Mouse (Mus musculus): ENCODE data around the gene Fosb. TPM values are rescaled to one million over a fixed set of nuclear protein-coding genes. Genes with fewer than 3 reads are reported as not detected.

Fosb gene
- polyA plus RNA-seq, 1 experiment from 2014 or later, result 0.20 TPM

DNA sequence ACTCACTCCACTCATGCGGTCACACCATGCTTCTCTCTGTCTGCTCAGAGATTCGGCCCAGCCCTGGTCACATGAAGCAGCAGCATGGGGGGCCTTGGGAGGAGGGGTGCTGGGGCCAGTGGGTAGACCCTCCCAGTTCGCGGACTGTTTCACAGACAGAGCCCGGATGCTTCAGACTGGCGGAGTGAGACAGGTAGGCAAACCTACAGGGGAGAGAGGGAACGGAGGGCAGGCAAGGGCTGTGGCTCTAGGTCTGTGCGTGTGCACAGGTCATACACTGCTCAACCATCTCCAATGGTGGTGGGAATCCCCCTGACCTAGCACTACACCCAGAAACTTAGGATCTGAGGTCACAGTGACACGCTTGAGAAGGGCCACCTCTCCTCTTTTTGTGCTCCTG lies 9.6 kb upstream of the Fosb start:
- Histone ChIP-seq H3K4me3 (replicated peaks) (peak overlapping the region; percentile 42), H3K27me3 (peaks cover 65% of the 10 kb centered on the region), H3K4me2 (peak overlapping the region; percentile 72), H3K27ac (no peak overlapping the region), H3K4me1 (replicated peaks) (peaks cover 10% of the 10 kb centered on the region), H3K9ac (replicated peaks) (peak overlapping the region; percentile 57), H3K36me3 (no peaks in the 10 kb centered on the region), H3K9me3 (no peaks in the 10 kb centered on the region)
- 22% methylated on average over 9 of the region's 9 CpGs for WGBS
- peak; percentile 69 for ATAC-seq (ENCODE audit: insufficient number of reproducible peaks, insufficient read depth, low FRiP score, low TSS enrichment, low read depth)

GRCm38 (mm10) chr7:19318676-19319075 lies 8.8 kb upstream of the Fosb start:
- peaks cover 72% of the 10 kb centered on the region for H3K27me3 ChIP-seq

DNA sequence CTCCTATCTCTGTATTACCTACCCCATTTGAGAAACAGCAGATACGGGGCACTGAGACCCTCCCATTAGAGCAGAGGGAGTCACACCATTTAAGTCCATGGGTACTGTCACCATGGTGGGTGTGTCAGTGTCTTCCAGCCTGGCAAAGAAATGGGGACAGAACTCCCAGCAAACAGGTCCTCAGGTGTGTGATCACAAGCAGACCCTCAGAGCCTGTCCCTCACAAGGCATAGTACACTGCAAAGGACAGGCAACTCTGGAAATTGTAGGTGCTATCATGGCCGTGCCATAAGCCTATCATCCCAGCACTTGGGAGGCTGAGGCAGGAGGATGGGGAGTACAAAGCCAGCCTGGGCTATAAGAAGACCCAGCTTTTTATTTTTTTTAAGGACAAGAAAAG lies 8.3 kb upstream of the Fosb start:
- ATAC-seq (ENCODE audit: insufficient number of reproducible peaks, insufficient read depth, low FRiP score, low TSS enrichment, low read depth), result no peak
- WGBS, result 58% methylated on average over 2 of the region's 2 CpGs
- Histone ChIP-seq H3K4me1 (replicated peaks) (peaks cover 10% of the 10 kb centered on the region), H3K36me3 (no peaks in the 10 kb centered on the region), H3K4me3 (replicated peaks) (no peak overlapping the region), H3K27me3 (peaks cover 76% of the 10 kb centered on the region), H3K9ac (replicated peaks) (no peak overlapping the region), H3K27ac (no peak overlapping the region), H3K9me3 (no peaks in the 10 kb centered on the region), H3K4me2 (no peak overlapping the region)

More at GRCm38 (mm10) chr7:19318676-19319075, 8.8 kb upstream of the Fosb start:
- Histone ChIP-seq H3K9ac (replicated peaks) (no peak overlapping the region), H3K4me1 (replicated peaks) (peaks cover 10% of the 10 kb centered on the region), H3K4me2 (no peak overlapping the region), H3K27ac (no peak overlapping the region), H3K36me3 (no peaks in the 10 kb centered on the region), H3K4me3 (replicated peaks) (no peak overlapping the region), H3K9me3 (no peaks in the 10 kb centered on the region)
- 81% methylated on average over 7 of the region's 7 CpGs for WGBS
- no peak for ATAC-seq (ENCODE audit: insufficient number of reproducible peaks, insufficient read depth, low FRiP score, low TSS enrichment, low read depth)

- Histone ChIP-seq H3K36me3 (no peaks in the 10 kb centered on the region), H3K4me2 (no peak overlapping the region), H3K9ac (replicated peaks) (no peak overlapping the region), H3K4me1 (replicated peaks) (peaks cover 10% of the 10 kb centered on the region), H3K27me3 (peaks cover 74% of the 10 kb centered on the region), H3K4me3 (replicated peaks) (no peak overlapping the region), H3K27ac (no peak overlapping the region), H3K9me3 (no peaks in the 10 kb centered on the region)
- ATAC-seq (ENCODE audit: insufficient number of reproducible peaks, insufficient read depth, low FRiP score, low TSS enrichment, low read depth), result no peak
- 69% methylated on average over 14 of the region's 14 CpGs for WGBS
These were observed 6.8 kb upstream of the Fosb start for GRCm38 (mm10) chr7:19316451-19317161.

GRCm38 (mm10) chr7:19314033-19314432 lies 4.2 kb upstream of the Fosb start:
- peaks cover 69% of the 10 kb centered on the region for H3K27me3 ChIP-seq
- no peak overlapping the region; the same call in 1 of the 2 replicates for H3K9ac ChIP-seq (replicated peaks)

DNA sequence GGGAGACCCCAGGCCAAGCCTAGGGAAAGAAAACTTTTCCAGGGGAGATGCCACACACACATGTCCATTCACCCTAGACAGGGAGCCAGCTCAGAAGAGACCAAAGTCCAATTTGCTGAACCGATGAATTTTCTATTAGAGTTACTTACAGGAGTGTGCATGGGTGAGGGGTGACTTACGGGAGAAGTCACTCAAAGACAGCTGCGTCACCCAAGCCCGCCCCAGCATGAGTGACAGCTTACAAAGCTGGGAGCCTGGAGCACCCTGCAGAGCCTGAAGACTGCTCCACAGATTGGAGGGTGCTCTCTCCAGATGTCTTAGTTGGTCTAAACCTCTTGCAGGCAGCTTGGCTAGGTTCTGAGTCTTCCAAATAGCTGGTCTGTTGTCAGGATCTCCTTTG lies 2.1 kb upstream of the Fosb start:
- Histone ChIP-seq H3K9ac (replicated peaks) (no peak overlapping the region), H3K9me3 (no peaks in the 10 kb centered on the region), H3K4me1 (replicated peaks) (peaks cover 22% of the 10 kb centered on the region), H3K27me3 (peaks cover 61% of the 10 kb centered on the region), H3K36me3 (no peaks in the 10 kb centered on the region), H3K4me3 (replicated peaks) (no peak overlapping the region), H3K27ac (no peak overlapping the region), H3K4me2 (no peak overlapping the region)
- 43% methylated on average over 4 of the region's 4 CpGs for WGBS
- ATAC-seq (ENCODE audit: insufficient number of reproducible peaks, insufficient read depth, low FRiP score, low TSS enrichment, low read depth), result no peak

More at GRCm38 (mm10) chr7:19314033-19314432, 4.2 kb upstream of the Fosb start:
- 49% methylated on average over 5 of the region's 5 CpGs for WGBS
- no peak overlapping the region for H3K27ac ChIP-seq
- H3K4me1 ChIP-seq (replicated peaks), result peaks cover 11% of the 10 kb centered on the region
- no peak for ATAC-seq (ENCODE audit: insufficient number of reproducible peaks, insufficient read depth, low FRiP score, low TSS enrichment, low read depth)
- H3K4me3 ChIP-seq (replicated peaks), result no peak overlapping the region
- H3K9me3 ChIP-seq, result no peaks in the 10 kb centered on the region
- no peaks in the 10 kb centered on the region for H3K36me3 ChIP-seq
- H3K4me2 ChIP-seq, result no peak overlapping the region

GRCm38 (mm10) chr7:19309278-19309883 lies 470 bp downstream of the Fosb start:
- Histone ChIP-seq H3K4me2 (peak overlapping the region; percentile 98), H3K27ac (no peak overlapping the region), H3K9me3 (no peaks in the 10 kb centered on the region), H3K36me3 (no peaks in the 10 kb centered on the region), H3K4me1 (replicated peaks) (peaks cover 29% of the 10 kb centered on the region), H3K27me3 (peaks cover 64% of the 10 kb centered on the region), H3K9ac (replicated peaks) (peak overlapping the region; percentile 57), H3K4me3 (replicated peaks) (peak overlapping the region; percentile 66)
- WGBS, result 2% methylated on average over 48 of the region's 48 CpGs
- ATAC-seq (ENCODE audit: insufficient number of reproducible peaks, insufficient read depth, low FRiP score, low TSS enrichment, low read depth), result no peak

DNA sequence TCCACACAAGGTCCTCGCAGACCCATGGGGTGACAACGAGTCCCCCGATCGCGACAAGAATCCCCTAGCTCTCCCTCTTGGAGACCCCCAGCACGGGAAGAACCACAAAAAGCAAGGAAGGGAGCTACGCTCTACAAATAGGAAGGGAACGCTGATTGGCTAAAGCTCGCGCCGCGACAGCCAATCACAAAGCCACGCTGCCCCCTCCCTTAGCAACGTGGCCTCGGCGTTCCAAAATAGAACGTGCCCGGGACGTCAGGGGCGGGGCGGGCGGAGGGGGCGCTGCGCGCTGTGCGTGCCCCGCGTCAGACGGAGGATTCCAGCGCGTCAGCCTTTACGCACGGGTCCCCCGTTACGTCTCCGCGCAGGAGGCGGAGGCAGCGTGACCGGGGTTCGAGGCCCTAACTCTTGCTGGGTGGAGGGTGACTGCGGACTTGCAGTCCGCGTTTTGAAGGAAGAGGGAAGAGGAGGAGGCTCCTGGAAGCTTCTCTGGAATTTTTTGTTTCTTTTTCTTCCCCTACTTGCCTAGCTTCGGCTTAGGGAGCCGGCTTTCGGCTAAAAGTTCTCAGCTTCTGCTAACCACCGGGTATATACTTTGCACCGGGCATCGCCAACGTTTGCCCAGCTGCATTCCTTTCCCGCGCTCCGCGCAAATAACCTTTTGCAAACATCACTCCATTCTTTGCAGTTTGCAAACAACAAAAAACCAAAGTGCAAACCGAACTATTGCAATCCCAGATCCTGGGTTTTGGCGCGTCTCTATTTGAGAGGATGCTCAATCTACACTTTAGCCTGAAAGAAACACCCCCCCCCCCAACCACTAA lies 1.2 kb downstream of the Fosb start:
- ATAC-seq (ENCODE audit: insufficient number of reproducible peaks, insufficient read depth, low FRiP score, low TSS enrichment, low read depth), result peak; percentile 73
- H3K27ac ChIP-seq, result peak overlapping the region; percentile 56; the same call in 1 of the 2 replicates

DNA sequence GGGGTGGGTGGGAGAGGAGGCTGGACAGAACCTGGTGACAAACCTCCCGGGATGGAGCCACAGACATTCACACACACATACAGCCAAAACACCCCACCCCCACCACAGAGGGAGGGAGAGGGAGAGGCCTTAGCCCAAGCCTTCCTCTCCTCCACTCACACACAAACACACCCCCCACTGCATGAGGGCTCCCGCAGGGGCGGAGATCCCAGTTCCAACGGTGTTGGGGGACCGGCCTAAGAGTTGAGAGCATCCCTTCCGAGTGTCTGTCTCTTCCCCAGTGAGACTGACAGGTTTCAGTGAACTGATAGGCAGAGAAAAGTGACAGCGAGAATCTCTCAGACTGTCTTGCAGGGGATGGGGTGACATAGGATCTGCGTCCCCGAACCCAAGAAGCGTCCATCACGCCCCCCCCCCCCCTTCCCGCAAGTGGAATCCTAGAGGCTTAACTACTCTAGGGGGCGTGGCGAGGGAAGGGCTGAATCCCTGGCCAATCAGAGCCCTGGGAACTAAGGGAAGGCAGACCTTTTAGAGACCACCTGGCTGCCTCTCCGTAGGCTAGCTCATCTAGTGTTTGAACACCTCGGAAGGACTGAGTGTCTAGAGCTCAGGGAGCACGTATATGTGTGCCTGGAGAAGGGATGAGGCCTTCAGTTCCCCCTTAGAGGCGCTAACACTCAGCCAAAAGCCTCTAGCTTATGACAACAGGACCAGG lies 2.0 kb downstream of the Fosb start:
- H3K9me3 ChIP-seq, result no peaks in the 10 kb centered on the region
- no peaks in the 10 kb centered on the region for H3K36me3 ChIP-seq
- peak overlapping the region; percentile 56; the same call in 1 of the 2 replicates for H3K27ac ChIP-seq
- peak overlapping the region; percentile 66 for H3K4me3 ChIP-seq (replicated peaks)
- peaks cover 39% of the 10 kb centered on the region for H3K4me1 ChIP-seq (replicated peaks)
- WGBS, result 3% methylated on average over 18 of the region's 18 CpGs
- H3K27me3 ChIP-seq, result peaks cover 67% of the 10 kb centered on the region
- peak overlapping the region; percentile 57 for H3K9ac ChIP-seq (replicated peaks)
- H3K4me2 ChIP-seq, result peak overlapping the region; percentile 98
- ATAC-seq (ENCODE audit: insufficient number of reproducible peaks, insufficient read depth, low FRiP score, low TSS enrichment, low read depth), result peak; percentile 42

More for the DNA sequence above, 1.2 kb downstream of the Fosb start:
- H3K36me3 ChIP-seq, result no peaks in the 10 kb centered on the region
- H3K4me2 ChIP-seq, result peak overlapping the region; percentile 98
- peaks cover 37% of the 10 kb centered on the region for H3K4me1 ChIP-seq (replicated peaks)
- H3K4me3 ChIP-seq (replicated peaks), result peak overlapping the region; percentile 66
- under 1% methylated on average over 58 of the region's 58 CpGs for WGBS
- no peaks in the 10 kb centered on the region for H3K9me3 ChIP-seq
- H3K9ac ChIP-seq (replicated peaks), result peak overlapping the region; percentile 57
- peaks cover 66% of the 10 kb centered on the region for H3K27me3 ChIP-seq

DNA sequence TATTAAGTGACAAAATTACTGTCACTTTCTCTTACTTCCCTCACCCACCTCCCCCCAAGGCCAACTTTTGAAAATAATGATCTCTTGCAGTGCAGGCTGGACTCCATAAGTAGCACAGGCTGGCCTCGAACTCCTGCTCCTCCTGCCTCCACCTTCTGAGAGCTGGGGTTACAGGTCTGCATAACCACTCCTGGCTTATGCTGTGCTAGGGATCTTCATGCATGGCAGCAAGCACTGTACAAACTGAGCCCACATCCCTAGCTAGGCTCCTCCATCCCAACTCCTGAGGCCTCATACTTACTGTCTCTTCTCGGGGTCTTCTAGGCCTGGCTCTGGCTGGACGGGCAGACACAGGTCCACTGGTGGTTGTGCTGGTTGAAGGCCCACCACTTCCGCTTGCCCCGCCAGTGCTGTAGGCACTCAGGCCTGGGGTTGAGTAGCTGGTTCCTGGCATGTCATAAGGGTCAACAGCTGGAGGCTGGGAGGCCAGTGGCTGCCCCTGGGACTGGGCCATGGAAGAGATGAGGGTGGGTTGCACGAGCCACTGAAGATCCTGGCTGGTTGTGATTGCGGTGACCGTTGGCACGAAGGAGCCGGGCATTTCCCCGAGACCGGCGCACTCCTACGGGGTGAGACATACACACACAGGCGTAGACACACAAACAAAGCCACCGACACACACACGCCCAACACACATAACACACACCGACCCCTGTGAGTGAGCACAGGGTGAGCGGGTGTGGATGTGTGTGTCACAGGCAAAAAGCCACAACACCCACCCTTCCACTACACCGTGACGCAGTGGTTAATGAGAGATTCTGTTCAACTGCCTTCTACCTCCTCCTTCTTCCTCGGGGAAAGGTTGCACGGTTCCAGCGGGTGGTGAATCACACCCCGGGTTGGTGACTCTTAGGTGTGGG lies 2.8 kb downstream of the Fosb start:
- Histone ChIP-seq H3K27me3 (peaks cover 73% of the 10 kb centered on the region), H3K27ac (no peak overlapping the region), H3K9ac (replicated peaks) (peak overlapping the region; percentile 57; the same call in 1 of the 2 replicates), H3K4me1 (replicated peaks) (peaks cover 39% of the 10 kb centered on the region), H3K36me3 (no peaks in the 10 kb centered on the region), H3K4me3 (replicated peaks) (0 out of 2 replicates have a peak overlapping the region, but pooled peaks have one; percentile 66), H3K4me2 (peak overlapping the region; percentile 98), H3K9me3 (no peaks in the 10 kb centered on the region)
- ATAC-seq (ENCODE audit: insufficient number of reproducible peaks, insufficient read depth, low FRiP score, low TSS enrichment, low read depth), result no peak
- WGBS, result 69% methylated on average over 24 of the region's 25 CpGs
